Mouse (Mus musculus) ES-E14 (cell line): ENCODE results near the gene Brip1. TPM values are rescaled to one million over a fixed set of nuclear protein-coding genes. Genes with fewer than 3 reads are reported as not detected.

Experiments used
- DNase-seq: peaks from one replicate; pipeline ENCODE4 v3.0.0-alpha.2; 2013; ENCODE audit warnings: low read depth, low spot score
- H3K27ac ChIP-seq: 2 replicates; pipeline ENCODE4 v1.5.1; 2012; ENCODE audit warnings: low read depth, mild to moderate bottlenecking, low read length, moderate library complexity, mixed read lengths; ENCODE audit not compliant: poor library complexity, insufficient read depth, severe bottlenecking
- H3K36me3 ChIP-seq: 2 replicates; pipeline ENCODE4 v1.6.1; 2012; ENCODE audit warnings: mild to moderate bottlenecking, low read length, moderate library complexity, mixed read lengths; ENCODE audit not compliant: control insufficient read depth, poor library complexity, insufficient read depth, severe bottlenecking
- H3K4me1 ChIP-seq, 2 experiments: fragments of 150-350 bp in 1 of 2; sonication (generic) in 1 of 2; 2 replicates each; pipeline ENCODE4 v1.6.1; 2012; ENCODE audit warnings: low read length in 2 of 2, mild to moderate bottlenecking in 1 of 2, mixed read lengths in 1 of 2; ENCODE audit not compliant: control insufficient read depth in 2 of 2, insufficient read depth in 2 of 2, poor library complexity in 1 of 2
- H3K4me3 ChIP-seq, 2 experiments: fragments of 150-350 bp in 1 of 2; sonication (generic) in 1 of 2; 2 replicates each; pipeline ENCODE4 v1.5.1; 2012; ENCODE audit warnings: low read length in 2 of 2, low read depth in 1 of 2, mild to moderate bottlenecking in 1 of 2, mixed read lengths in 1 of 2; ENCODE audit not compliant: insufficient read depth in 1 of 2, poor library complexity in 1 of 2, severe bottlenecking in 1 of 2
- H3K9ac ChIP-seq: 2 replicates; pipeline ENCODE4 v1.6.1; 2012; ENCODE audit warnings: low read depth, mild to moderate bottlenecking, low read length, mixed read lengths; ENCODE audit not compliant: poor library complexity, insufficient read depth, severe bottlenecking
- H3K9me3 ChIP-seq: fragments of 150-350 bp; sonication (generic); 2 replicates; pipeline ENCODE4 v1.6.1; 2012; ENCODE audit warnings: low read depth, mild to moderate bottlenecking, low read length; ENCODE audit not compliant: control insufficient read depth, insufficient read depth
- CHD2 ChIP-seq: IDR thresholded peaks from 2 replicates; pipeline ENCODE4 v1.6.1; 2014; ENCODE audit warnings: mild to moderate bottlenecking, low read depth, low read length, inconsistent platforms
- HCFC1 ChIP-seq: IDR thresholded peaks from 2 replicates; pipeline ENCODE4 v1.6.1; 2012; ENCODE audit warnings: low read length, inconsistent platforms, borderline replicate concordance; ENCODE audit not compliant: insufficient read depth
- MAFK ChIP-seq: IDR thresholded peaks from 2 replicates; pipeline ENCODE4 v1.6.1; 2014; ENCODE audit warnings: mild to moderate bottlenecking, low read depth, low read length, inconsistent platforms; ENCODE audit not compliant: insufficient read depth
- ZC3H11A ChIP-seq: IDR thresholded peaks from 2 replicates; pipeline ENCODE4 v1.6.1; 2012; ENCODE audit warnings: low read depth, mild to moderate bottlenecking, inconsistent platforms, low read length, borderline replicate concordance
- ZNF384 ChIP-seq: IDR thresholded peaks from 2 replicates; pipeline ENCODE4 v1.6.1; 2012; ENCODE audit warnings: low read depth, low read length, inconsistent platforms
- in situ Hi-C, 2 experiments: fragments of 600-800 bp; cut with MboI; formaldehyde crosslinking; loops; one replicate each; pipeline ENCODE4 v1.15.1; 2025; ENCODE audit warnings: low sequenced_read_pairs in 2 of 2, inconsistent platforms in 1 of 2; ENCODE audit not compliant: unreplicated experiment in 2 of 2
- total RNA-seq: library from RNA; depleted of rRNA; stranded (reverse); fragments of 300-350 nt; gene quantifications from 2 replicates; pipeline ENCODE4 v1.2.3, GENCODE M21; 2012

Gene Brip1
- total RNA-seq, 1 experiment = 10.3 TPM

- TF ChIP-seq HCFC1 (no peak), MAFK (no peak), ZC3H11A (no peak), CHD2 (no peak), ZNF384 (no peak)
- no peak for DNase-seq
- no peak overlapping the region for H3K4me3 ChIP-seq
- peaks cover 12% of the 10 kb centered on the region for H3K36me3 ChIP-seq
- H3K9me3 ChIP-seq = no peaks in the 10 kb centered on the region
- no peak overlapping the region for H3K9ac ChIP-seq
- H3K27ac ChIP-seq = no peak overlapping the region
- in situ Hi-C loops = no loop called here
- H3K4me1 ChIP-seq = 0 out of 4 replicates have a peak, but pooled peaks cover 0 to 2% of the 10 kb centered on the region in 2 experiments
Observed at GRCm38 (mm10) chr11:86211803-86212202, 10.8 kb upstream of the Brip1 start.

- H3K4me3 ChIP-seq = no peak overlapping the region
- no peak overlapping the region for H3K9ac ChIP-seq
- no peaks in the 10 kb centered on the region for H3K9me3 ChIP-seq
- no peak for DNase-seq
- H3K27ac ChIP-seq = no peak overlapping the region
- peaks cover 23% of the 10 kb centered on the region for H3K36me3 ChIP-seq
- in situ Hi-C loops = no loop called here
- H3K4me1 ChIP-seq = 0 out of 4 replicates have a peak, but pooled peaks cover 0 to 2% of the 10 kb centered on the region in 2 experiments
- no peak for TF ChIP-seq ZNF384
- TF ChIP-seq CHD2 = no peak
Observed at GRCm38 (mm10) chr11:86209123-86209522, 8.1 kb upstream of the Brip1 start.

GRCm38 (mm10) chr11:86205876-86206275 lies 4.9 kb upstream of the Brip1 start:
- H3K9me3 ChIP-seq = no peaks in the 10 kb centered on the region
- in situ Hi-C loops = no loop called here

DNA sequence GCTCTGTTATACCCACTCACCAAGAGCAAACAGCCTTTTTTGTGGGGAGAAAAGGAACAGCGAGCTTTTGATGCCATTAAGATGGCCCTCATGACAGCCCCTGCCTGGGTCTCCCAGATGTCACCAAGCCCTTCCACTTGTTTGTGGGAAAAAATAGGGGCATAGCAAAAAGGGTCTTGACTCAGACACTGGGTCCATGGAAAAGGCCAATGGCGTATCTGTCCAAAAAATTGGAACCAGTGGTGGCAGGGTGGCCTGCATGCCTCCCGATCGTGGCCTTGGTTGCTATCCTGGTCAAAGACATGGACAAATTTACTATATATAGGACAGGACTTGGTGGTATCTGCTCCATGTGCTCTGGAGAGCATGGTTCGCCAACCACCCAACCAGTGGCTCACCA lies 4.0 kb upstream of the Brip1 start:
- peaks cover 0 to 2% of the 10 kb centered on the region in 2 experiments; a peak in 1 of 4 replicates for H3K4me1 ChIP-seq
- no peak overlapping the region for H3K27ac ChIP-seq
- no peak overlapping the region for H3K4me3 ChIP-seq
- no peak overlapping the region for H3K9ac ChIP-seq
- in situ Hi-C loops = no loop called here
- peaks cover 27% of the 10 kb centered on the region for H3K36me3 ChIP-seq
- TF ChIP-seq HCFC1 (no peak), ZNF384 (no peak), CHD2 (no peak), MAFK (no peak), ZC3H11A (no peak)
- DNase-seq = no peak
- no peaks in the 10 kb centered on the region for H3K9me3 ChIP-seq

More at GRCm38 (mm10) chr11:86205876-86206275, 4.9 kb upstream of the Brip1 start:
- Histone ChIP-seq H3K27ac (no peak overlapping the region), H3K4me3 (no peak overlapping the region), H3K9ac (no peak overlapping the region), H3K36me3 (peaks cover 27% of the 10 kb centered on the region), H3K4me1 (0 out of 4 replicates have a peak, but pooled peaks cover 0 to 2% of the 10 kb centered on the region in 2 experiments)
- TF ChIP-seq HCFC1 (no peak), MAFK (no peak), ZC3H11A (no peak), CHD2 (no peak), ZNF384 (no peak)
- DNase-seq = no peak
